Mouse (Mus musculus) 3T3-L1 (cell line): Measurements from ENCODE around the gene Rsph6a.

Source experiments
- DNase-seq: peaks from one replicate; pipeline ENCODE4 v3.0.0-alpha.2; 2015; ENCODE audit warnings: low read depth, low spot score

Rsph6a gene

GRCm38 (mm10) chr7:19098811-19099210, 44.3 kb downstream of the Rsph6a start:
- no peak for DNase-seq

DNA sequence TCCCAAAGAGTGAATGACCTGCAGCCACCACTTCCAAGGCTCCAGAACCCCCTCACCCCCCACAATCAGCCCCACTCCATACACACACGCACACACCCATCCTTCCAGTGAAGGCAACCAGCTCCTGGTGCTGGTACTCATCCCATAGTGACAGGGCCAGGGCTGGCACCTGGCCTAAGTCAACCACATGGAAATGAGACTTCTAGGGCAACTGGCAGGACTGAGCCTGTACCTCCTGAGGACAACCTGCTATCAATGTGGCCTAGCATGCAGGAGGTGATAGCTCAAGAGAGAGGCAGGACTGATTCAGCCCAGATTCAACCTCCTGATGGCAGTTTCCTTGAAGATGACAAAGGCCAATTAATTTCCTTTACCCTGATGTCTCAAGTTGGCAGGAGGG, 45.8 kb downstream of the Rsph6a start:
- no peak for DNase-seq

DNA sequence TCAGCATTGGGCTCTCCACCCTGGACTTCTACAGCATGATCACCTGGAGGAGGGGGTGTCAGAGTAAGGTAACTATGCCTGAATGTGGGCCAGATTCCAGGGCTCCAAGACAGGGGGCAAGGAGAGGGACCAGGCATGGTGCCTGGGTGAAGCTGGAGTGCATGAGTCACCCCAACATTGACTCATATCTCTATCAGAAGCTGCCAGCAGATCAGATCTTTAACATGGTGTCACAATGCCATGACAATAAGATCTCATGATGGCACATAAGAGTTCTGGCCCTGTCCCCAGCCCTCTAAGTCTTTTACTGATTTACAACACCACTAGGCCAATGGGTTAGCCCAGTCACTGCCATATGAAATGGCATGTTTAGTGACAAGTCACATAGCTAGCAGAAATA, 49.3 kb downstream of the Rsph6a start:
- peak; percentile 43 for DNase-seq

GRCm38 (mm10) chr7:19104486-19104885, 50.0 kb downstream of the Rsph6a start:
- DNase-seq: no peak

GRCm38 (mm10) chr7:19107436-19107835, 52.9 kb downstream of the Rsph6a start:
- no peak for DNase-seq

- peak; percentile 36 for DNase-seq
These were observed 55.1 kb downstream of the Rsph6a start for GRCm38 (mm10) chr7:19109565-19109964.

- no peak for DNase-seq
These were observed 63.7 kb downstream of the Rsph6a start, which contains the start of gene Gm4969 for GRCm38 (mm10) chr7:19118028-19118771. Gene Gm4969, minus strand, starts transcription at chr7:19118368.

GRCm38 (mm10) chr7:19119083-19119482, 64.6 kb downstream of the Rsph6a start:
- no peak for DNase-seq

DNA sequence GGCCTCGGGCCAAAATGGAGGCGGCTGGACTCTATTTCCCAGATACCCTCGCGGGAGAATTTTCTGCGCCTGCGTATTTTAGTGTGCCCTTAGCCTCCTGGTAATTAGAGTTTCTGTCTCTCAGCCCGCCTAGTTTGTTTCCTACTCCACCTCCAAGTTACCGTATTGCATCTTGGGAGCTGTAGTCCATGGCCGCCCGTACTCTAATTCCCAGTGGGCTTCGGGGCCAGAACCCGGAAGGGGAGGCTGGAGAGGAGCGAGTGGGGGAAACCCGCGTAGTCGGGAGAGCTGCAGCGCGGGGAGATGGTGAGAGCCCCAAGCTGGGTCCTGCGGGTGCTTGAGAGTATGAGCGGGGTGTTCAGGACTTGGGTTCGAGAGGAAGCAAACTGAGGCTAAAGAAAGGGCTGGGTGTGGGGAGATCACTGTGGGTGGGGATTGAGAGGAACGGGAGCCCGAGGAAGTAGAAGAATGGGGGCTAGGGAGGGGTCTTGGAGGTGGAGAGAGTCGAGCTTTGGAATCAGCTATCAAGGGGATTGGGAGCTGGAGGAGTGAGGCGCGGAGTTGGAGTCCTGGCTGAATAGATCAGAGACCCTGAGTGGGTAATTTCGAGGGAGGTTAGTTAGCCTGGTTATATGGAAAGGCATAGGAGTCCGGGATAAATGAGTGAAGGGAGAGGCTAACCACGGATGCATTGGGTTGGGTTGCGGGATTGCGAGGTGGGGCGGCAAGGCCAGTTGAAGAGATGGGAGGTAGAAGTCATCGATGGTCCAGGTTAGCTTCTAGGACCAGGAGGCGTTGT, 65.3 kb downstream of the Rsph6a start, which contains the start of gene Fbxo46:
Gene Fbxo46, plus strand, starts transcription at position 229 of the 799 bp plus-strand sequence.
- peak; percentile 98 for DNase-seq

DNA sequence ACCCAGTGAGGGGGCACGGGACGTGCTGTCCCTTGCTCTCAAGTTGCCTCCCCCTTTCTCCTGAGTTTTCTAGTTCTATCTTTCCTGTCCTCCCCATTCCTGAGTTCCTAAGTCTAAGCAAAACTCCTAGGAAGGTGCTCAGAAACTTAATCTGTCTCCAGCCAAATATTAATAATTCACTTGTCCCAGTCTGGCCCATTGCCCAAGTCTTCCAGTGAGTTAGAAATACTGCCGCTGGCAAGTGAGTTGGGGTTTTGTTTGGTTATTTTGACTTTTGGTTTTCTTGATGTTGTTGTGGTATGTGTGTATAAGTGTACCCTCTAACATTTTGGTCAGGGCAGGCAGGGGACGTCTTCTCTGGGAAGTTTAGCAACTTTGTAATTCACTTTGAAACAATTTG, 67.2 kb downstream of the Rsph6a start:
- no peak for DNase-seq
